Mouse (Mus musculus): Measurements from ENCODE around the gene Itgb3.

DNA sequence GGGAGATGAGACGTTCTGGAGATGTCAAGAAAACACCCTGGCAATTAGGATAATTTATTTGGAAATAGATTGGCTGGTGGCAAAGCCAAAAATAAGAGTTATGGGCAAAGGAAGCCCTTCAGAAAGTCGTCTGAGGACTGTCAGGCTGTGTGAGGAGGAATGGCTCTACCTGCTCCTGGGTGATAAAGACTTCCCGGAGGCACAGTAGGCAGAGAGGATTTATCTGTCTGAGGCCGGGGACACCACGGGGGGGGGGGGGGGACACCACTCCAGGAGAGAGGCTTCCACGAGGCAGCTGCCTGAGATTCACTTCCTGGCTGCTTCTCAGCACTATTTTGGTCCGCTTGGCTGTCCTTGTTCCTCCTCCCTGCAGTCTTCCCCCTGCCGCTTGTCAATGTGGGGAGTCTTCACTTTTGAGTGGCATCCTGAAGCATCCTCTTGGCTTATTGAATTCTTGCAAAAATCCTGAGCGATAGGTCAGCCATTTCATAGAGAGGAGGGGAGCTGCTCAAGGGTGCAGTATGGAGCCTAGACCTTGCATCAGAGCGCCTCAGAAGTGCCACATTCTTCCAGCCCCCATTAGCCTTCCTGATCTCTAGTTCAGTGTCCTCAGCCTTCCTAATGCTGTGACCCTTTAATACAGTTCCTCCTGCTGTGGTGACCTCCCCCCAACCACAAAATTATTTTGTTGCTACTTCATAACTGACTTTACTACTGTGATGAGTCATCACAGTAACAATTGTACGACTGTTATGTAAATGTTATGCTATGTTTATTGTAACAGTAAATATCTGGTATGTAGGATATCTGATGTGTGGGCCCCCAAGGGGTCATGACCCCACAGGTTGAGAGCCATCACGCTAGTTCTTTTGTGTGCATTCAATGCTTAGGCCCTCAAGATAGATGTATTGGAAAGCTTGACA, 14.5 kb downstream of the Itgb3 start:
- TF ChIP-seq TAL1 (conservative IDR thresholded peaks at IDR 0.05; ENCODE audit: low read depth, low read length), result no peak; the same call in 1 of the 2 replicates
- no peak for TF ChIP-seq CTCF (IDR thresholded peaks at IDR 0.05; ENCODE audit: low read depth, low read length)
- no peak for TF ChIP-seq POLR2AphosphoS5 (IDR thresholded peaks at IDR 0.05; ENCODE audit: insufficient replicate concordance, low read depth, low read length)
